Mouse (Mus musculus): ENCODE measurements around the gene Fetub. TPM values are rescaled to one million over a fixed set of nuclear protein-coding genes. Genes with fewer than 3 reads are reported as not detected.

Fetub gene
- not detected in 2 replicates for polyA plus RNA-seq (2016; fragmentation: Nextera tagmentation; extraction: Ambion mirVana)

DNA sequence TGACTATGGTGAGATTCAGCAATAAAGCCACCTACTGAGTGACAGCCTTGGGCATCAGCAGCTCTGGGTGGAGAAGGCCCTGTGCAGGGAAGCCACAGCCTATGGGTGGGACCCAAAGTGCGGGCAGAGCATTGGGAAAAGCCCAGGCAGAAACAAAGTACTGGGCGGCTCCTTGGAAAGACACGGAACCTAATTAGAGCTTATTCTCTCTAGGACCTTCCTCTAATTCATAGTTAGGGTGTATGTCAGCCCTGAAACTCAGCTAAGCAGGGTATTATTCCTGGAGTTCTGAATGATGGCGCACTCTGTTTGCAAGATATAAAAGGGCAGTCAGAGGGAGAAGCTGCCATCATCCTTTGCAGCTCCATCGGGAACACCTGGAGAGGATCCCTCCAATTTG lies at the start of gene Fetub:
Gene Fetub, plus strand, starts transcription at position 301 of the 400 bp plus-strand sequence.
- 0 out of 2 replicates have a peak, but pooled peaks cover 4% of the 10 kb centered on the region for H3K9me3 ChIP-seq
- WGBS = 96% methylated on average over 5 of the region's 5 CpGs
- no peak within 1 kb of the TSS for H3K27ac ChIP-seq
- no peaks in the 10 kb centered on the region for H3K4me1 ChIP-seq
- no peaks in the 10 kb centered on the region for H3K27me3 ChIP-seq (replicated peaks)
- H3K4me3 ChIP-seq = no peak within 1 kb of the TSS
- no peaks in the 10 kb centered on the region for H3K36me3 ChIP-seq
- no peak within 1 kb of the TSS for H3K4me2 ChIP-seq (replicated peaks)
- H3K9ac ChIP-seq = no peak within 1 kb of the TSS
- ATAC-seq (ENCODE audit: low FRiP score, low read depth) = no peak

DNA sequence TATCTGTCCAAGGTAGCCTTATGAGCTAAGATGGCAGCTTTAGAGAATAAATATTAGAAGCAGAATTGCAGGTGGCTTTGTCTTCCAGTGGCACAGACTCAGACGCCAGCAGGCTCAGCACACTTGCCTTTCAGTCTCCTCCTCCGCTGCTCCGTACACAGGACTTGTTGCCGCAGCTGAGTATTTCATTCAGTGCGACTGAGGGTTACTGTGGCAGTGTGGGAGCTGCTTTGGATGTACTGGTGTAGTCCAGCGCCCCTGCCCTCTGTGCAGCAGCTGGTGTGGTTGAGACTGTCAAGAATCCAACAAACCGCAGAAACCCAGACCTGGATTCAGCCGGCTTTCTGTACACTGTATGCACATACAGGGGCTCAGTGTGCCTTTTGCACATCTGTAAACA lies 45.7 kb upstream of the Fetub start:
- Histone ChIP-seq H3K27ac (no peak overlapping the region), H3K4me2 (replicated peaks) (no peak overlapping the region), H3K36me3 (peaks cover 62% of the 10 kb centered on the region), H3K4me1 (no peaks in the 10 kb centered on the region), H3K4me3 (no peak overlapping the region), H3K27me3 (replicated peaks) (no peaks in the 10 kb centered on the region), H3K9ac (no peak overlapping the region), H3K9me3 (no peaks in the 10 kb centered on the region)
- WGBS = 91% methylated on average over 8 of the region's 8 CpGs
- ATAC-seq (ENCODE audit: low FRiP score, low read depth) = no peak

DNA sequence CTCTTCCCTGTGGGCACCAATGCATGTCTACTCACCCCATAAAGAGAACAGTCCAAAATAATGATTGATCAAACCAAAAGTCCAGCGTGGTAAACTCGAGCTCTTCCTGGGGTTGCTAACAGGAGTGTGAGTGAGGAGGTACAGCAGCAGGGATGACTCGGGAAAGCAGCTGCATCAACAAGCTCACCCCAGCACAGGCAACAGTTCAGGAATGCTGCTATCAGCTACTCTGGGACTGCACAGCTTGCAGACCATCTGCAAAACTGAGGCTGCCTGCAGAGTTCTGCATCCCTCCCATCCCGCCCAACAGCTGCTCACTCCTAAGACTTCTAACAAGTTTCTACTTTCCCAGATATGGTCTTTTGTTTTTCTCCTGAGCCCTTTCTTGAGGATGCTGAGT lies 44.8 kb upstream of the Fetub start:
- Histone ChIP-seq H3K36me3 (peaks cover 53% of the 10 kb centered on the region), H3K4me1 (no peaks in the 10 kb centered on the region), H3K27me3 (replicated peaks) (no peaks in the 10 kb centered on the region), H3K4me2 (replicated peaks) (no peak overlapping the region), H3K9ac (no peak overlapping the region), H3K27ac (no peak overlapping the region), H3K9me3 (no peaks in the 10 kb centered on the region), H3K4me3 (no peak overlapping the region)
- WGBS = 75% methylated on average over 4 of the region's 4 CpGs
- no peak for ATAC-seq (ENCODE audit: low FRiP score, low read depth)

DNA sequence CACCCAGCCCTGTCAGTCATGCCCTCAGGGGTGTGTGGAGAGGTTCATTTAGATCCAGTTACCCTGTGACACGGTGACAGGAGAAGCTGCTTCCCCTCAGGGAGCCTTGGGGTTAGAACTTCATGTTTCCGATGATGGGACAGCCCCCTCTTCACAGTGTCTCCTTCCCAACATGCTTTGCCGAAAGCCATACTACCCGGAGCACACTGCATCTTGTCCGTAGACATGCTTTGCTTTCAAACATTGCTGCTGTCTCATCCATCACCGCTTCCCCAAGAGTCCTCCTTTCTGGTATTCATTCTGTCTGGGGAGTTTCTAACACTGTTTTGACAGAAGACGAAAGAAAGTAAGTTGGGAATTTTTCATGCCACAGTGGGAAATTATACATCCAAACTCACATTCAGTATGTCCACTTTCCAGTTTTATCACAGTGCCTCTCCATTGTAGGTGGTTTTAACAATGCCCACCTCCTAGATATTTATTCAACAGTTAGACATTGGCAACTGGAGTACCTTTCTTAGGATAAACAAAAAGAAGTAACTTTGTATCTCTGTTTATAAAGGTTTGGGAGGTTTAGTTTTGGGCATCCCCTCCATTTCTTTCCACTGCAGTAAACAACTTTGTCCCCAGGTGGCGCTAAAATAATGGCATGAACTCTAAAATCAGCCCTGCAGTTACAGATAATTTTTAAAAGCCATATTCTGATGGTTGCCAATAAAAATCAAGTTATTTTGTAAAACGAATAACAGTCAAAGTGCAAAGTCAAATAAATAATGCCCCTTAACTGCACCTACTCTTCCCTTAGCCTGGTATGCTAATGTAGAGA lies 41.7 kb upstream of the Fetub start:
- Histone ChIP-seq H3K36me3 (peaks cover 23% of the 10 kb centered on the region), H3K9ac (no peak overlapping the region), H3K4me2 (replicated peaks) (no peak overlapping the region), H3K9me3 (no peaks in the 10 kb centered on the region), H3K4me3 (no peak overlapping the region), H3K27ac (no peak overlapping the region), H3K4me1 (no peaks in the 10 kb centered on the region), H3K27me3 (replicated peaks) (no peaks in the 10 kb centered on the region)
- ATAC-seq (ENCODE audit: low FRiP score, low read depth) = no peak
- 50% methylated on average over 9 of the region's 9 CpGs for WGBS

DNA sequence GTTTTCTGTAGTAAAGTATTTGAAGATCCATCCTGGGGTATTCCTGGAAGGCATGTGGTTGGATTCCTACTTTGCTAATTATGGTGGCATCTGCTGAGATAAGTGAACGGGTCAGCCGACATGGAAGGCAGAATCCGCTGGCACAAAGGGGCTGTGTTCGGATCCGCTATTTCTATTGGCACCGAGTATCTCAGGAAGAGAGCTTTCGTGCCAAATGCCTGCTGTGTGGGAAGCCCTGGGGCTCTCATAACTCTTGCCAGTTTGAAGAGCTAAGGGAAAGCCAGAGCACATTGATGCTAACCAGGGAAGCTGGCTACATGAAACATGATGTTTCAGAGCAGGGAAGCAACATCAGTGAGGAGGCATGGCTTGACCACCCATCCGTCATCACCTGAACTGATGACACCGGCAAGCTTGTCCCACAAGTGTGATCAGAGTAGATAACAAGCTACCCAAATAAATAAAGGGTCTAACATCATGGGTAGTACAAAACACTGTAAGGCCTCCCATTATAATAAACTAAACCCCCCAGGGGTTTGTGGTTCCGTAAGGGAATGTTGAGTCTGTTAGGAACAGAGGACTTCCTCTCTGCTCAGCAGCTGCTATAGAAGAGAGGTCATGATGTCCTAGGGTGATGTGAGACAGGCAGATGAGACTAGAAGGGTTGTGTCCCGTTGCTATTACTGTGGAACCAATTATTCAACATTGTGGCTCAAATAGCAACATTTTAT lies 40.3 kb upstream of the Fetub start:
- WGBS = 83% methylated on average over 11 of the region's 11 CpGs
- Histone ChIP-seq H3K27me3 (replicated peaks) (no peaks in the 10 kb centered on the region), H3K4me2 (replicated peaks) (no peak overlapping the region), H3K36me3 (peaks cover 9% of the 10 kb centered on the region; the same call in 1 of the 2 replicates), H3K9me3 (no peaks in the 10 kb centered on the region), H3K4me3 (no peak overlapping the region), H3K27ac (no peak overlapping the region), H3K9ac (no peak overlapping the region), H3K4me1 (no peaks in the 10 kb centered on the region)
- ATAC-seq (ENCODE audit: low FRiP score, low read depth) = no peak

DNA sequence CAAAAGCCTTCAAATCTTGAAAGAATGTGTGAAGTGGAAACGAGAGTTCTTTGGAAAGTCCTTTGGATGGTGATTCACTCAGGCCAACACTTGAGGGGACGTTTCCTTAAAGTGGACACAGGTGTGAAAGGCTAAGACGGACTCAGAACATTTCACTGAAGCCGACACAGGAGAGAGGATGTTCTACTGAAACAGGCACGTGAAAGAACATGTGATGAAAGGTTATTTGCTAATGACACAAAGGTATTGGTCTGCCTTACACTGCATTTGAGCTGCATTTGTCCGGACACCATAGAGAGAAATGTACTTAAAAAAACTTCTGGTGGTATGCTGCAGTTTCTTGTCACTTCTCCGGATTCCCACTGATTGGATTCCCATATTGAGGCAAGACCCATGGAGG lies 39.4 kb upstream of the Fetub start:
- ATAC-seq (ENCODE audit: low FRiP score, low read depth) = no peak
- H3K4me2 ChIP-seq (replicated peaks) = no peak overlapping the region
- H3K27me3 ChIP-seq (replicated peaks) = no peaks in the 10 kb centered on the region
- no peak overlapping the region for H3K4me3 ChIP-seq
- no peak overlapping the region for H3K9ac ChIP-seq
- H3K27ac ChIP-seq = no peak overlapping the region
- H3K36me3 ChIP-seq = 0 out of 2 replicates have a peak, but pooled peaks cover 3% of the 10 kb centered on the region
- WGBS = 82% methylated on average over 7 of the region's 7 CpGs
- H3K4me1 ChIP-seq = no peaks in the 10 kb centered on the region
- no peaks in the 10 kb centered on the region for H3K9me3 ChIP-seq

DNA sequence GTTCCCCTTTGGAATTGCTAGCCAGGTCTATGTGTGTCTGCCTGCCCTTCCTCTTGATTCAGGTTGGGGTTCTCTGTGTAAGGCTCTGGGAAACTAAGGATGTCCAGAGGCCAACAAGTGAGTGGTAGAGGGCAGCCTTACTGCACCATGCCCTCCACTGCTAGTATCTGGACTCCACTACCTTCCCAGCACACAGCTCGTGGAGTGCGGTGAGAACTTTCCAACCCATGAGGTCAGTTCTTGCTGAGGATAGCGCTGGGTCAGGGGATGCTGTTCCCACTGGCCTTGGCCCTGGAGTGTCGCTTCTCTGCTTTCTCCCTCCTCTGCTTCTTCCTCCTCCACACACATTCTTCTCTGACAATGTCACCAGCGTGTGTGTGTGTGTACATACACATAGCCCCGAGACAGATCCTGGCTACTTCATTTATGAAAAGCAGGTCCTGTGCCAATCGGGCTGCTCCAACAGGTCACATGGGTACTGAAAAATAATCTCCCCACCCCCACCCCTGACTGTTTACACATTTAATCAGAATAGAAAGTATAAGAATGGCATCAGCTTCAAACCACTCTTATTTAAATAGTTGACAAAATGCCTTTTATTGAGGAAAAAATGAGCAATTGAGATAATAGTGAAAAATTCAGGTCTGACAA lies 38.1 kb upstream of the Fetub start:
- H3K36me3 ChIP-seq = no peaks in the 10 kb centered on the region
- no peak overlapping the region for H3K4me2 ChIP-seq (replicated peaks)
- ATAC-seq (ENCODE audit: low FRiP score, low read depth) = no peak
- H3K27me3 ChIP-seq (replicated peaks) = no peaks in the 10 kb centered on the region
- H3K4me3 ChIP-seq = no peak overlapping the region
- H3K4me1 ChIP-seq = no peaks in the 10 kb centered on the region
- no peaks in the 10 kb centered on the region for H3K9me3 ChIP-seq
- H3K9ac ChIP-seq = no peak overlapping the region
- H3K27ac ChIP-seq = no peak overlapping the region
- WGBS = 79% methylated on average over 7 of the region's 7 CpGs

DNA sequence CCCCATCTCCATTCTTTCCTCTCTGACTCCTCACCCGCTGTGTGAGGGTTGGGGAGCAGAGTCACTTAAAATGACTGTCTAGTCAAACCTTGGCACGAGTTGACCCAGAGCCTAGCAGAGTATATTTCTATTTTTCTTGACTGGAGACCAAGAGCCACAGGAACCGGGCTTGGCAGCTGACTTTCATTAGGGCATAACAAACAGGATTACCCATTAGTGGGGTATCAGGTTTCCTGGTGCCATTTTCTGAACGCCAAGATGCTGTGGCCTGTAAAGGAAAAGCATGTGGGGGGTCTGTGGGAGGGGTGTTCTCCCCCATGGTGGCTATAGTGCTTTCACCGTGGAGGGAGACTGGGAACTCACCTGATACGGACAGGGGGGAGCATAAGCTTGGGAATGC lies 37.2 kb upstream of the Fetub start:
- ATAC-seq (ENCODE audit: low FRiP score, low read depth) = no peak
- Histone ChIP-seq H3K4me3 (no peak overlapping the region), H3K27ac (no peak overlapping the region), H3K36me3 (no peaks in the 10 kb centered on the region), H3K4me1 (no peaks in the 10 kb centered on the region), H3K27me3 (replicated peaks) (no peaks in the 10 kb centered on the region), H3K4me2 (replicated peaks) (no peak overlapping the region), H3K9ac (no peak overlapping the region), H3K9me3 (no peaks in the 10 kb centered on the region)
- 26% methylated on average over 6 of the region's 6 CpGs for WGBS

DNA sequence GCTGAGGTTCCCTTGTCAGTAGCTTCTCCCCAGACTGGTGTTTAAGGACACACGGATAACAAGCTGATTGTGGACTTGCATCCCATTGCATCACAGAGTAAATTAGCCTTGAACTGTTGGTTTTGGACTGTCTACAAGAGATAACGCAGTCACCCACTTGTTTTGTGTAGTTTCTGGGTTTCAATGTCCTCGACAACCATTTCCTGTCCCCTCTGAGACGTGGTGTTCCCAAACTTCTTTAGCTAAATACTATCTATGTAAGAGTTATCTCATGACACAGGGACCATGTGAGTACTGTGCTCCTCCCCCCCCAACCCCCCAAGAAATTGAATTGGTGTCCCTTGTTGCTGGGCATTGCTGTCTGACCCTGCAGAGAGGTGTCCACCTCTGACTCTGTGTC lies 36.6 kb upstream of the Fetub start:
- Histone ChIP-seq H3K36me3 (no peaks in the 10 kb centered on the region), H3K4me3 (no peak overlapping the region), H3K27me3 (replicated peaks) (no peaks in the 10 kb centered on the region), H3K9ac (no peak overlapping the region), H3K27ac (no peak overlapping the region), H3K9me3 (no peaks in the 10 kb centered on the region), H3K4me1 (no peaks in the 10 kb centered on the region), H3K4me2 (replicated peaks) (no peak overlapping the region)
- 74% methylated on average over 4 of the region's 4 CpGs for WGBS
- no peak for ATAC-seq (ENCODE audit: low FRiP score, low read depth)

DNA sequence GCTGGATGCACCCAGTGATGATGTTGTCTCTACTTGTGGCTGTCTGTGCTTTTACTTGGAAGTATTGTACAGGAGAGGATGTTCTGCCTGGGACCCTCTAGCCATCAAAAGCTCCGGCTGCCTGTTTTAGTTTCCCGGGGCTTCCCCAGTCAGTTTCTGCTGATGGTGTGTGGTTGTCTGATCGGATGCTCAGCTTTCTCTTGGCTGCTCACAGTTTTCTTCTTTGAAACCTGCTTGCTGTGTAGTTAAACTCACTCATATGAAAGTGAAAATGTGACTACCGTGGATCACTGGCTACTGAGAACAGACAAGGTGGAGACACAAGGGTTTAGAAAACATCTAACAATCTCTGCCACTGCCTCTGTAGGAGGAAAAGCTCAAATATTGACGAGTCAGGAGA lies 34.7 kb upstream of the Fetub start:
- no peaks in the 10 kb centered on the region for H3K9me3 ChIP-seq
- no peaks in the 10 kb centered on the region for H3K27me3 ChIP-seq (replicated peaks)
- H3K36me3 ChIP-seq = no peaks in the 10 kb centered on the region
- H3K4me1 ChIP-seq = no peaks in the 10 kb centered on the region
- H3K4me3 ChIP-seq = no peak overlapping the region
- no peak for ATAC-seq (ENCODE audit: low FRiP score, low read depth)
- 84% methylated on average over 5 of the region's 5 CpGs for whole genome bisulfite sequencing
- H3K4me2 ChIP-seq (replicated peaks) = no peak overlapping the region
- H3K27ac ChIP-seq = no peak overlapping the region
- no peak overlapping the region for H3K9ac ChIP-seq

DNA sequence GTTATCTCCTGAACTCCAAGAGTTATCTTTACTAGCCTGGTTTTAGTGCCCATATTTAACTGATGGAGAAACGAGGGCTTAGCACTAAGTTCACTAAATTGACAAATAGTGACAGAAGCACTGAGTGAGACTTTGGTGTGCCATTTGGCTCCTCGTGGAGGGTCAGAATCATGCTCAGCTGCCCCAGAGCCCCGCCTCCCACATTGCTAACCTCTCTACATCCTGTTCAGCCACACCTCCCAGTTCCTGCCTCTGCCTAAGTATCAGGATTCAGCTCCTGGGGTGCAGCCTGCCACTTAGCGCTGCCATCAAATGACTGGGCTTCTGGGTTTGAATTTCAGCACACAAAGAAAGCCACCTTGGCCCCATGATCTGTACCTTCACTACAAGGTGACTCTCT lies 32.8 kb upstream of the Fetub start:
- H3K27me3 ChIP-seq (replicated peaks) = no peaks in the 10 kb centered on the region
- WGBS = 42% methylated on average over 4 of the region's 4 CpGs
- no peaks in the 10 kb centered on the region for H3K4me1 ChIP-seq
- H3K4me3 ChIP-seq = no peak overlapping the region
- no peaks in the 10 kb centered on the region for H3K9me3 ChIP-seq
- H3K4me2 ChIP-seq (replicated peaks) = no peak overlapping the region
- no peak overlapping the region for H3K9ac ChIP-seq
- no peak for ATAC-seq (ENCODE audit: low FRiP score, low read depth)
- H3K27ac ChIP-seq = no peak overlapping the region
- H3K36me3 ChIP-seq = no peaks in the 10 kb centered on the region

DNA sequence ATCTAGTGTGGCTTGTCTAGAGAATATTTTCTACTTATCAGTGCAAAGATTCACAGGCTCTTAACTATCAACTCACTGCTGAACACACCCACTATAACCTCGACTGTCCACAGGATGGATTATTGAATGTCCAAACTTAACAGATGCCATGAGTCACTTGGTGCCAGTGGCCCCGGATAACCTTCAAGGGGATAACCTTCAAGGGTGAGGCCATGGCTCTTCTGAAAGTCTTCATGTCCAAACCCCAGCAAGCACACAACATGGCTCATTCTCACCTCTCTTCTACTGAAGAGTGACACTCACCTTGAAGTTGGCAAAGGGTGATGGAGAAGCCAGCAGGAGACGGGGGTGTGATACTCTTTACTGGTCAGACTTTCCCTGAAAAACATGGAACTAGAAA lies 31.4 kb upstream of the Fetub start:
- H3K9me3 ChIP-seq = no peaks in the 10 kb centered on the region
- no peak overlapping the region for H3K4me3 ChIP-seq
- no peak overlapping the region for H3K27ac ChIP-seq
- no peak overlapping the region for H3K4me2 ChIP-seq (replicated peaks)
- no peaks in the 10 kb centered on the region for H3K27me3 ChIP-seq (replicated peaks)
- no peaks in the 10 kb centered on the region for H3K36me3 ChIP-seq
- WGBS = 83% methylated on average over 3 of the region's 3 CpGs
- no peak overlapping the region for H3K9ac ChIP-seq
- H3K4me1 ChIP-seq = no peaks in the 10 kb centered on the region
- no peak for ATAC-seq (ENCODE audit: low FRiP score, low read depth)
